Mouse (Mus musculus): Measurements from ENCODE around the gene Orm2.

Gene Orm2

GRCm38 (mm10) chr4:63362150-63362549, at the start of gene Orm2:
Gene Orm2 (plus strand): TSS chr4:63362449.
- no peak for DNase-seq (ENCODE audit: low spot score in 2 of 2)

- no peak for DNase-seq (ENCODE audit: low spot score in 2 of 2)
Observed at GRCm38 (mm10) chr4:63314063-63314462, 48.2 kb upstream of the Orm2 start.

- no peak for DNase-seq (ENCODE audit: low spot score in 2 of 2)
Observed at GRCm38 (mm10) chr4:63316076-63316746, 46.0 kb upstream of the Orm2 start.

GRCm38 (mm10) chr4:63319566-63319965, 42.7 kb upstream of the Orm2 start:
- DNase-seq (ENCODE audit: low spot score in 2 of 2), result peak in 1 of 2 experiments; percentile 51

GRCm38 (mm10) chr4:63323275-63323815, 38.9 kb upstream of the Orm2 start:
- DNase-seq (ENCODE audit: low spot score in 2 of 2), result no peak

GRCm38 (mm10) chr4:63333403-63333802, 28.8 kb upstream of the Orm2 start:
- no peak for DNase-seq (ENCODE audit: low spot score in 2 of 2)

- no peak for DNase-seq (ENCODE audit: low spot score in 2 of 2)
Observed at GRCm38 (mm10) chr4:63338414-63339076, 23.7 kb upstream of the Orm2 start.

- no peak for DNase-seq (ENCODE audit: low spot score in 2 of 2)
Observed at GRCm38 (mm10) chr4:63342491-63342890, 19.8 kb upstream of the Orm2 start.

GRCm38 (mm10) chr4:63343608-63344007, 18.6 kb upstream of the Orm2 start:
- no peak for DNase-seq (ENCODE audit: low spot score in 2 of 2)

- no peak for DNase-seq (ENCODE audit: low spot score in 2 of 2)
Observed at GRCm38 (mm10) chr4:63344295-63344694, 18.0 kb upstream of the Orm2 start, which contains the start of gene Orm1. Gene Orm1 (plus strand): TSS chr4:63344560.

- no peak for DNase-seq (ENCODE audit: low spot score in 2 of 2)
Observed at GRCm38 (mm10) chr4:63345261-63345660, 17.0 kb upstream of the Orm2 start.

- no peak for DNase-seq (ENCODE audit: low spot score in 2 of 2)
Observed at GRCm38 (mm10) chr4:63346659-63347058, 15.6 kb upstream of the Orm2 start.

- no peak for DNase-seq (ENCODE audit: low spot score in 2 of 2)
Observed at GRCm38 (mm10) chr4:63348524-63348923, 13.7 kb upstream of the Orm2 start.

GRCm38 (mm10) chr4:63355877-63356665, 6.2 kb upstream of the Orm2 start, which contains the start of gene Orm3:
Gene Orm3 (plus strand): TSS chr4:63356162.
- no peak for DNase-seq (ENCODE audit: low spot score in 2 of 2)

- no peak for DNase-seq (ENCODE audit: low spot score in 2 of 2)
Observed at GRCm38 (mm10) chr4:63356981-63357570, 5.2 kb upstream of the Orm2 start.

GRCm38 (mm10) chr4:63359861-63360260, 2.4 kb upstream of the Orm2 start:
- no peak for DNase-seq (ENCODE audit: low spot score in 2 of 2)

GRCm38 (mm10) chr4:63368577-63368976, 6.3 kb downstream of the Orm2 start:
- peak; percentile 74 to 90 for DNase-seq (ENCODE audit: low spot score in 2 of 2)

- no peak for DNase-seq (ENCODE audit: low spot score in 2 of 2)
Observed at GRCm38 (mm10) chr4:63370897-63371296, 8.6 kb downstream of the Orm2 start.

- DNase-seq (ENCODE audit: low spot score in 2 of 2), result no peak
Observed at GRCm38 (mm10) chr4:63371890-63372289, 9.6 kb downstream of the Orm2 start.

GRCm38 (mm10) chr4:63373404-63373803, 11.2 kb downstream of the Orm2 start:
- DNase-seq (ENCODE audit: low spot score in 2 of 2), result no peak

- DNase-seq (ENCODE audit: low spot score in 2 of 2), result no peak
Observed at GRCm38 (mm10) chr4:63374331-63374730, 12.1 kb downstream of the Orm2 start.

GRCm38 (mm10) chr4:63375367-63375766, 13.1 kb downstream of the Orm2 start:
- DNase-seq (ENCODE audit: low spot score in 2 of 2), result no peak

Data from frontal cortex, postnatal 14 days (tissue).